Mouse (Mus musculus): ENCODE measurements around the gene Ctnna3. TPM values are rescaled to one million over a fixed set of nuclear protein-coding genes. Genes with fewer than 3 reads are reported as not detected.

The Ctnna3 gene
- polyA plus RNA-seq, 1 experiment from 2014 or later = 18.5 TPM

DNA sequence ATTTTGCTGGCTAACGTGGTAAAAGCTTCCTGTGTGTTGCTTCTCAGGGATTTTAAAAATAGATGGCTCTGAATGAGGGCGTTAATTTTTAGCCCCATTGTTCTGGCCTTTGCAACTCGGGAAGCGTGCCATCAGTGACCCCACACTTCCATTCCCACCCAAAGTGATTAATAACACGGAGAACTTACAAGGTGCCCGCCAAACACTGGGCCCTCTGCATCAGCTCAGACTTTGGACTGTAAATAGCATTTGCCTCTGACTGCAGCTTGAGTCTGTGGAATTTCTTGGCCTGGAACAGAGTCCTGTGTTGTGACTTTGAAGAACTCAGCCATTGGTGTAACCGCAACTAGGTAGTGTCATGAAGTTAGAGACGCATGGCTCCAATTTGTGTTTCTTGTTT, 521.0 kb downstream of the Ctnna3 start:
- H3K36me3 ChIP-seq = no peaks in the 10 kb centered on the region
- ATAC-seq (ENCODE audit: extremely low read depth, insufficient number of reproducible peaks, low FRiP score, low TSS enrichment) = no peak
- H3K4me1 ChIP-seq = peaks cover 46% of the 10 kb centered on the region
- H3K4me2 ChIP-seq = peak overlapping the region; percentile 31
- H3K9me3 ChIP-seq = no peaks in the 10 kb centered on the region
- no peaks in the 10 kb centered on the region for H3K27me3 ChIP-seq (replicated peaks)
- H3K4me3 ChIP-seq = no peak overlapping the region
- no peak overlapping the region for H3K9ac ChIP-seq
- peak overlapping the region; percentile 58 for H3K27ac ChIP-seq (replicated peaks)
- WGBS = 31% methylated on average over 8 of the region's 8 CpGs

DNA sequence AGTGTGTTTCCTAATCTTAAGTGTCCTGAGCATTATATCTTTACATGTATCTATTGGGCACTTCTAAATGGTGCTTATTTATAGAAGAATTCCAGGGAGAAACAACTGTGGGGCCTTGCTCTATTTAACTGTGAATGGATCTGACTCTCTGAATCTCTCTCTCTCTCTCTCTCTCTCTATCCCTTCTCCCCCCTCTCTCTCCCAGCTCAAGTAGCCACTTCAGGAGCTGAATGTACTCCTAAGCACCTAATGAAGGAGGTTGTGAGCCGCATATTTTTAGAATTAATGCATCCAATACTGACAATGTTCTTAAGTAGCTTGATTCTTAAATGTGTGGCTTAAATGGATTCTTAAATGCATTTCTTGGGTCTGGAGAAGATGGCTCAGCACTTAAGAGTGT, 521.6 kb downstream of the Ctnna3 start:
- WGBS = 48% methylated on average over 1 of the region's 1 CpGs
- Histone ChIP-seq H3K9me3 (no peaks in the 10 kb centered on the region), H3K4me1 (peaks cover 43% of the 10 kb centered on the region), H3K9ac (no peak overlapping the region), H3K4me3 (no peak overlapping the region), H3K4me2 (no peak overlapping the region), H3K36me3 (no peaks in the 10 kb centered on the region), H3K27ac (replicated peaks) (no peak overlapping the region), H3K27me3 (replicated peaks) (no peaks in the 10 kb centered on the region)
- ATAC-seq (ENCODE audit: extremely low read depth, insufficient number of reproducible peaks, low FRiP score, low TSS enrichment) = no peak

DNA sequence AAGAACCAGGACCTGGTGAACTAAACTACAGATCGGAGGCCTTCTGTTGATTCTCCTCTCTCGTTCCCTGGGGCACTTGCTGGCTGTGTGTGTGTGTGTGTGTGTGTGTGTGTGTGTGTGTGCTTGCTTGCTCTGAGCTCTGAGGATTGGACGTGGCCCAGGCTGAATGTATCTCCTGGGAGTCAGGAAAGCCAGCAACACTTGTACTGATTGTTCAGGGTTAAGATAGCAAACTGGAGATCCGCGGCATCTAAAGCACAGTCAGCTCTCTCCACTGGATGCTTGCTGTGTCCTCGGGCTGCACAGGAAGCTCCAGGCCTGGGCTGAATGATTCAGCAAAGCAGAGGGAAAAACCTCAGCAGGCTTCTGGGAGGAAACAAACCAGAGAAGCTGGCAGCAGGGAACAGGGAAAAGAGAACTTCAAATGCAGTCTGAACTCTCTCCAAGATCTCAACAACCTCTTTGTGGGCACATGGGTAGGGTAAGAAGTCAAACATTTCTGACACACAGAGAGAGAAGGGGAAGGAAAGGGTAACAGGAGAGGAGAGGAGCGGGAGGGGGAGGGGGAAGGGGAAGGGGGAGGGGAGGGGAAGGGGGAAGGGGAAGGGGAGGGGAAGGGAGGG, 524.5 kb downstream of the Ctnna3 start:
- no peak overlapping the region for H3K4me2 ChIP-seq
- ATAC-seq (ENCODE audit: extremely low read depth, insufficient number of reproducible peaks, low FRiP score, low TSS enrichment) = peak; percentile 14; the same call in 1 of the 2 replicates

DNA sequence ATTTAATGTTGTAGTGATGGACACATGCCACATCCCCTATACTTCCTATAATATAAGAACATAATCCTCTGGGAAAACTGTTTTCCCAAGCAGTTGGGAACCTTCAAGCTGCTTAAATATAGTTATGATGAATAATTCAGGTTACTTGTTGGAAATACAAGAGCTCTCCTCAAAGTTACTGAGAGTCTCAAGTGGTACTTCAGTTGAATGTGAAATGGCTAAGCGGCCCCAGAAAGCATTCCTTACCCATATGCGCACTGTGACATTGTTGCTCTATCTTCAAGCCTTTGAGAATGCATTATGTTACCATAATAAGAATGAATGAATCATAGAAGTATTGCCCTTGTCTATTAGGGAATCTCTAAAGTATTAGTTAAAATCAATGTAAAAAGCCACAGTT, 542.4 kb downstream of the Ctnna3 start:
- no peaks in the 10 kb centered on the region for H3K9me3 ChIP-seq
- no peak for ATAC-seq (ENCODE audit: extremely low read depth, insufficient number of reproducible peaks, low FRiP score, low TSS enrichment)
- H3K9ac ChIP-seq = no peak overlapping the region
- 64% methylated on average over 2 of the region's 2 CpGs for WGBS
- H3K27me3 ChIP-seq (replicated peaks) = no peaks in the 10 kb centered on the region
- no peak overlapping the region for H3K27ac ChIP-seq (replicated peaks)
- H3K36me3 ChIP-seq = no peaks in the 10 kb centered on the region
- H3K4me1 ChIP-seq = no peaks in the 10 kb centered on the region
- H3K4me2 ChIP-seq = no peak overlapping the region
- H3K4me3 ChIP-seq = no peak overlapping the region

More for the DNA sequence above, 524.5 kb downstream of the Ctnna3 start:
- Histone ChIP-seq H3K4me1 (peaks cover 36% of the 10 kb centered on the region), H3K36me3 (no peaks in the 10 kb centered on the region), H3K9ac (0 out of 2 replicates have a peak overlapping the region, but pooled peaks have one; percentile 19), H3K9me3 (no peaks in the 10 kb centered on the region), H3K27ac (replicated peaks) (peak overlapping the region; percentile 62), H3K27me3 (replicated peaks) (no peaks in the 10 kb centered on the region), H3K4me3 (no peak overlapping the region)
- 10% methylated on average over 6 of the region's 7 CpGs for WGBS

DNA sequence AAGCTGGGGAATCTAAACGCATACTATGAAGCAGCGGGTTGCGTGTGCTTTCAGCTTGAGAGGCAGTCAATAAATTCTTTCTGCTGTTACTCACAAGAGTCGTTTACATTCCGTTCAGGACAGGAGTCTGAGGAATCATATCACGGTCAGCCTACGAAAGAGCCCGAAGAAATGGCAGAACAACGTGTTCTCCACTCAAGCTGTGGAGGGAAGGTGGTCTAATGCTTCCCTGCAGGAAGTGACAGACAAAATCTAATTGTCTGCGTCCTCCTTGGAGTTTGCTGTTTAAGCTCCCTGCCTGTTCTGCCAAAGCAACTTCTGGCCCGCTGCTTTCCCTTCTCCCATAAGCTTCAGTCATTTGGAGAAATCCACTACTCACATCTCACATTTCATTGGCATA, 548.2 kb downstream of the Ctnna3 start:
- peak overlapping the region; percentile 26 for H3K4me3 ChIP-seq
- ATAC-seq (ENCODE audit: extremely low read depth, insufficient number of reproducible peaks, low FRiP score, low TSS enrichment) = no peak
- WGBS = 29% methylated on average over 11 of the region's 11 CpGs

DNA sequence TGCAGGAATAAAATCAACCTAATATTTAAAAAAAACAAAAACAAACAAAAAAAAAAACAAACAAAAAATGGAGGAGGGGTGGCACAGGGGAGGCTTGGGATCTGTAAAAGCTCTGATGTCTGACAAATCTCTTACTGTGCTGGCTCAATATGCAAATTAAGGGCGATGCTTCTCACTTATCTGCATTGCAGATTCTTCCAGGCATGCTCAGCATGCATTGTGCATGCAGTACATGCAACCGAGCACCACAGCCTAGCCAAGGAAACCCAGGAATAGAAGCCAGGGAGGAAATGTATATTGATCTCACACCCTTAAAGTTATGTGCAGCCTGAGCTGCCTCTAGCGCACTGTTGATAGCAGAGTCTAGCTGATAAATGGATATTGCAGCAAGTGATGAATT, 548.6 kb downstream of the Ctnna3 start:
- Histone ChIP-seq H3K27me3 (replicated peaks) (no peaks in the 10 kb centered on the region), H3K4me2 (peak overlapping the region; percentile 58; the same call in 1 of the 2 replicates), H3K36me3 (no peaks in the 10 kb centered on the region), H3K9ac (no peak overlapping the region), H3K4me3 (no peak overlapping the region), H3K27ac (replicated peaks) (no peak overlapping the region), H3K9me3 (no peaks in the 10 kb centered on the region), H3K4me1 (peaks cover 14% of the 10 kb centered on the region)
- 25% methylated on average over 3 of the region's 3 CpGs for WGBS
- ATAC-seq (ENCODE audit: extremely low read depth, insufficient number of reproducible peaks, low FRiP score, low TSS enrichment) = no peak

More for the DNA sequence above, 548.2 kb downstream of the Ctnna3 start:
- peak overlapping the region; percentile 58 for H3K4me2 ChIP-seq
- H3K9ac ChIP-seq = 0 out of 2 replicates have a peak overlapping the region, but pooled peaks have one; percentile 10
- H3K27me3 ChIP-seq (replicated peaks) = no peaks in the 10 kb centered on the region
- H3K9me3 ChIP-seq = no peaks in the 10 kb centered on the region
- peaks cover 14% of the 10 kb centered on the region for H3K4me1 ChIP-seq
- H3K27ac ChIP-seq (replicated peaks) = peak overlapping the region; percentile 20; the same call in 1 of the 2 replicates
- H3K36me3 ChIP-seq = no peaks in the 10 kb centered on the region

DNA sequence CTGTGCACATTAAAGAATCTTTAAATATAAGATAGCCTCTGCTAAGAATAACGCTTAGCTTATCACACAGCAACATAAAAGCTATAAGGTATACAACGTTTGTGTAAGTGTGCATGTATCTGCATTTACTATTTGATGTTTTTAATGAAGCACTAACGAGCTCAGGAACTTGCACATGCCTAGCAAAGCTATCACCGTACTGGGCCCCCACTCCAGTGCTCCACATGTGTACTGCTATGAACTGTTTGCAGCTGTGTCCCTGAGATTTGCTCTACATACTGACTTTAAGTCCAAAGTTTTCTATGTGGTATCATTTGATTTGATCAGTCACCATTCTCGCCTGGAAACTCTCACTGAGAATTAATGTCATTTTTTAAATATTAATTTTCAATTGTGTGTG, 549.1 kb downstream of the Ctnna3 start:
- no peak overlapping the region for H3K4me3 ChIP-seq
- H3K4me1 ChIP-seq = peaks cover 14% of the 10 kb centered on the region
- no peak overlapping the region for H3K9ac ChIP-seq
- H3K36me3 ChIP-seq = no peaks in the 10 kb centered on the region
- no peaks in the 10 kb centered on the region for H3K9me3 ChIP-seq
- whole genome bisulfite sequencing = 73% methylated on average over 5 of the region's 5 CpGs
- no peaks in the 10 kb centered on the region for H3K27me3 ChIP-seq (replicated peaks)
- no peak for ATAC-seq (ENCODE audit: extremely low read depth, insufficient number of reproducible peaks, low FRiP score, low TSS enrichment)
- no peak overlapping the region for H3K27ac ChIP-seq (replicated peaks)
- H3K4me2 ChIP-seq = no peak overlapping the region

DNA sequence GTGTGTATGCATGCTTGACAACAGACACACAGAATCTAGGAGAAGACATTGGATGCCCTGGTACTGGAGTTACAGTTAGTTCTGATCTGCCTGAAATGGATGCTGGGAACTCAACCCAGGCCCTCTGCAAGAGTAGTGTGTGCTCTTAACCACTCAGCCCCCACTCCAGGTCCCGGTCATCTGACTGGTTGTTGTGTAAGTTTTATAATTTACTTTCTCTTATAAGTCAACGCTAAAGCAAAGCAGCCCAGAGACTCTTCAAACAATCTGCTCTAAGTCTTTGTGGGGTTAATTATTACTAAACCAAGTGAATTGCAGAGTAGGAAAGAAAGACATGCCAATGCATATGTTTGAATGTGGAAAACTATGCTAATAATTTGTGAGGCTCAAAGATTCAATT, 549.5 kb downstream of the Ctnna3 start:
- Histone ChIP-seq H3K9ac (no peak overlapping the region), H3K27me3 (replicated peaks) (no peaks in the 10 kb centered on the region), H3K9me3 (no peaks in the 10 kb centered on the region), H3K36me3 (no peaks in the 10 kb centered on the region), H3K4me1 (peaks cover 14% of the 10 kb centered on the region), H3K4me2 (no peak overlapping the region), H3K27ac (replicated peaks) (no peak overlapping the region), H3K4me3 (no peak overlapping the region)
- no peak for ATAC-seq (ENCODE audit: extremely low read depth, insufficient number of reproducible peaks, low FRiP score, low TSS enrichment)
- WGBS = 84% methylated on average over 2 of the region's 2 CpGs

DNA sequence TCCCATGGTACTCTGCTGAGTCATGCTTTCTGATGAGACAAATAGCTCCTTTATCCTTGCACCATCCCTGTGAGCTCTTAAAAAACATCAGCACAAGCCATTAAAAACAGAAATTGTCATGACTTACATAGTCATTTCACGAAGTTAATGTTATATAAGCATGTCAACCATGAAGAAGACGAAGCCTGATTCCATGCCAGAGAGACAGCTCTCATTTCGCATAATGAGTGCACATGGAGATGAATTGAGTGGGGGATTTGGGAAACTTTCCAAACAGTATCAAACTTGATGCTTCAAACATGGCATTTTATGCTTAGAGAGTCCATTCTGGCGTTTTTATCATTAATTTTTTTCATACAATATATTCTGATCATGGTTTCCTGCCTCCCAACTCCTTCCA, 555.7 kb downstream of the Ctnna3 start:
- H3K9me3 ChIP-seq = no peaks in the 10 kb centered on the region
- no peak overlapping the region for H3K4me3 ChIP-seq
- H3K4me2 ChIP-seq = no peak overlapping the region
- no peak for ATAC-seq (ENCODE audit: extremely low read depth, insufficient number of reproducible peaks, low FRiP score, low TSS enrichment)
- H3K36me3 ChIP-seq = no peaks in the 10 kb centered on the region
- H3K27ac ChIP-seq (replicated peaks) = no peak overlapping the region
- H3K4me1 ChIP-seq = no peaks in the 10 kb centered on the region
- no peak overlapping the region for H3K9ac ChIP-seq
- 68% methylated on average over 4 of the region's 4 CpGs for WGBS
- no peaks in the 10 kb centered on the region for H3K27me3 ChIP-seq (replicated peaks)

DNA sequence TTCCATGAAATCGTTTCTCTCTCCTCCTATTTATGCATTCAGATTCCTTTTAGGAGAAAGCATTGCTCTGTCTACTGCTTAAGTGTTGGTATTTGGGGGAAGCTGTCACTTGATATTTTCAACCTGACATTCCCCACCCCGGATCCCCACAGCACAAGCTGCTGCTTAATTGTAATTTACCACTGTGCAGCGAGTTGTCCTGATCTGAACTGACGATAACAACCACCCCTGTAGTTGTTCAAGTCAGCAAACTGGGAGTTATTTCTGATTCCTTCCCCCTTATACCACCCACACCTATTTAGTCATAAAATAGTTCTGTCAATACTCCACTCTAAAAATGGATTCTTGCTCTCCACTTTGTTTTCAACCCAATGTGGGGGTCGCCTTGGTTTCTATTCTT, 564.4 kb downstream of the Ctnna3 start:
- 63% methylated on average over 5 of the region's 5 CpGs for WGBS
- no peaks in the 10 kb centered on the region for H3K4me1 ChIP-seq
- no peak overlapping the region for H3K9ac ChIP-seq
- no peaks in the 10 kb centered on the region for H3K9me3 ChIP-seq
- no peaks in the 10 kb centered on the region for H3K27me3 ChIP-seq (replicated peaks)
- no peaks in the 10 kb centered on the region for H3K36me3 ChIP-seq
- H3K4me3 ChIP-seq = no peak overlapping the region
- no peak for ATAC-seq (ENCODE audit: extremely low read depth, insufficient number of reproducible peaks, low FRiP score, low TSS enrichment)
- H3K27ac ChIP-seq (replicated peaks) = no peak overlapping the region
- no peak overlapping the region for H3K4me2 ChIP-seq

DNA sequence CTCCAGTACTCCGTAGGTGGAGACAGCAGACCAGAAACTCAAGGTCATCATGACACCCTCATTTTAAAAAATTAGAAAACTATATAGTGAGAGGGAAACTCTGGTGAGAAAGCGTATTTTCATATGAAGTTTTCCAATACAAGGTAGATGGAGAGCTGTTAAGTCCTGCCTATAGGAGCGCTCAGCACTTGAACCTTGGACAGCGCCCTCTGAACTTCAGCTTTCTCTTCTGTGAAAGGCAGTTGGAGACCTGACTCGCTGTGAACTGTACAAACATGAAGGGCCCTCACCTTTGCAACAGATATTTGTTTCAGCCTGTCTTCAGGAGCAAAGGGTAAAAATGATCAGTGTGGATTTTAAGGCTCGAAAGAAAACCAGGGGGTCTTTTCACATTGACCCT, 571.6 kb downstream of the Ctnna3 start:
- Histone ChIP-seq H3K4me1 (no peaks in the 10 kb centered on the region), H3K9me3 (no peaks in the 10 kb centered on the region), H3K4me3 (no peak overlapping the region), H3K4me2 (no peak overlapping the region), H3K9ac (no peak overlapping the region), H3K27ac (replicated peaks) (no peak overlapping the region), H3K36me3 (no peaks in the 10 kb centered on the region), H3K27me3 (replicated peaks) (no peaks in the 10 kb centered on the region)
- no peak for ATAC-seq (ENCODE audit: extremely low read depth, insufficient number of reproducible peaks, low FRiP score, low TSS enrichment)
- 71% methylated on average over 6 of the region's 6 CpGs for whole genome bisulfite sequencing

DNA sequence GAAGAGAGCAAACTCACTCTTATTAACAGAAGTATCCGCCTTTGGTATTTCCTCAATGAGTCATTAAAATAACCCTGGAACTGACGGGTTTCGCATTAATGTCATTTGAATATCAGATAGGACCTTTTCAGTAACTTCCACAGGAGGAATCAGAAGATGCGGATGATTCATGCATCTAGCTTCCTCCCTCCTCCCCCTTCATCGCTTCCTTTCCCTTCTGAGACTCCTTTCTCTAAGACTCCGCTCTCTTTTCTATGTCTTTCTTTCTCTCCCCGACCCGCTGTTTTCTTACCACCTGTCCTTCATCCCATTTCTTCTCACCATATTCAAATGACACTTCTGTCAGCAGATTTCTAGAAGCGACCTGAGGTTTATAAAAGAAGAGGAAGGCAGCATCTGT, 572.1 kb downstream of the Ctnna3 start:
- ATAC-seq (ENCODE audit: extremely low read depth, insufficient number of reproducible peaks, low FRiP score, low TSS enrichment) = no peak
- no peak overlapping the region for H3K4me3 ChIP-seq

More for the DNA sequence above, 572.1 kb downstream of the Ctnna3 start:
- H3K9me3 ChIP-seq = no peaks in the 10 kb centered on the region
- H3K27me3 ChIP-seq (replicated peaks) = no peaks in the 10 kb centered on the region
- no peak overlapping the region for H3K27ac ChIP-seq (replicated peaks)
- no peak overlapping the region for H3K4me2 ChIP-seq
- no peaks in the 10 kb centered on the region for H3K36me3 ChIP-seq
- WGBS = 75% methylated on average over 9 of the region's 9 CpGs
- H3K9ac ChIP-seq = no peak overlapping the region
- no peaks in the 10 kb centered on the region for H3K4me1 ChIP-seq

Measured in heart, embryonic 13.5 days (tissue).